In genomic region chr7:49577096-49577495, GRCm38 (mm10) we compare ENCODE assay signal across 27 mouse cellular contexts. TPM values are rescaled to one million over a fixed set of nuclear protein-coding genes. Genes with fewer than 3 reads are reported as not detected.
DNase-seq lines count a peak whose midpoint lies in the region; ATAC-seq and TF ChIP-seq lines count a peak whose summit lies in the region.
"Had no signal": no experiment of that assay in that cellular context is flagged by ENCODE, and none has a peak within 500 bp of the region (broad histone marks: within the 10 kb centered on the region; RNA-seq: fewer than 3 reads in every experiment).

No protein-coding gene starts in this region.

- H3K79me2 ChIP-seq in heart, adult 2 months (replicated peaks; ENCODE audit: control insufficient read depth, insufficient read depth, low read length), result no peaks in the 10 kb centered on the region

- H3K36me3 ChIP-seq in heart, adult 2 months (ENCODE audit: control insufficient read depth, insufficient read depth, low read length), result no peaks in the 10 kb centered on the region
- H3K36me3 ChIP-seq: G1E had no signal

- intact Hi-C loops in heart, adult 2 months (cut with DNase I), result no loop called here

- no peak overlapping the region for H3K27ac ChIP-seq in heart, adult 2 months
- H3K27ac ChIP-seq: embryonic facial prominence, embryonic 10.5 days; embryonic facial prominence, embryonic 12.5 days; forebrain, embryonic 13.5 days; forebrain, embryonic 15.5 days had no signal

- no peak for TF ChIP-seq CTCF in heart, adult 2 months (IDR thresholded peaks at IDR 0.05)

- TF ChIP-seq POLR2A in heart, adult 2 months (IDR thresholded peaks at IDR 0.05; ENCODE audit: insufficient read depth, low read depth, low read length), result no peak

- no peak overlapping the region for H3K9ac ChIP-seq in heart, adult 2 months (ENCODE audit: low read depth, low read length)
- H3K9ac ChIP-seq: embryonic facial prominence, embryonic 12.5 days; forebrain, embryonic 13.5 days; forebrain, embryonic 15.5 days; forebrain, postnatal 0 days had no signal

- 67% methylated on average over 2 of the region's 2 CpGs for WGBS in heart, adult 2 months

- H3K4me1 ChIP-seq in heart, adult 2 months (ENCODE audit: control insufficient read depth, insufficient read depth, low read length), result no peaks in the 10 kb centered on the region
- H3K4me1 ChIP-seq: embryonic facial prominence, embryonic 10.5 days; forebrain, embryonic 13.5 days; forebrain, embryonic 15.5 days had no signal

- no peak for TF ChIP-seq EP300 in heart, adult 2 months (IDR thresholded peaks at IDR 0.05; ENCODE audit: insufficient read depth, low read depth, low read length)

- H3K27me3 ChIP-seq in heart, adult 2 months (ENCODE audit: control insufficient read depth, insufficient read depth, low read length), result no peaks in the 10 kb centered on the region
- H3K27me3 ChIP-seq: CH12.LX; embryonic facial prominence, embryonic 12.5 days; forebrain, embryonic 13.5 days; forebrain, embryonic 15.5 days; Patski had no signal

- DNase-seq in frontal cortex, postnatal 10 days (ENCODE audit: low spot score in 2 of 2), result no peak
- DNase-seq in right cerebral cortex, adult 18-20 months, result peak; percentile 66
- DNase-seq in right cerebral cortex, postnatal 14 days, result no peak
- no peak for DNase-seq in heart, adult 2 months
- DNase-seq: adrenal gland, adult 8-10 months; adrenal gland, postnatal 14 days; adrenal gland, postnatal 36 days; B cell, adult 2 months; cerebellum, adult 11 months; cerebellum, adult 18-20 months; cerebellum, adult 8-10 months; cerebellum, adult 9-11 months; cerebellum, postnatal 14 days; cerebellum, postnatal 36 days; forebrain, postnatal 0 days had no signal

- peak; percentile 62 for ATAC-seq in frontal cortex, adult (ENCODE audit: low TSS enrichment)
- ATAC-seq: activated CD4-positive, CD25-positive, alpha-beta regulatory T cell, adult 4 months; CD4-positive, CD25-positive, alpha-beta regulatory T cell, adult 4 months; forebrain, embryonic 13.5 days; forebrain, embryonic 15.5 days; forebrain, postnatal 0 days; Patski had no signal

- no peak overlapping the region for H3K4me3 ChIP-seq in heart, adult 2 months
- H3K4me3 ChIP-seq: embryonic facial prominence, embryonic 10.5 days; embryonic facial prominence, embryonic 12.5 days; forebrain, embryonic 13.5 days; forebrain, embryonic 15.5 days had no signal

RNA-seq across cellular contexts. Expression of gene Dbx1, which starts 59.6 kb away (rescaled TPM):
- not detected for total RNA-seq in heart, adult 2 months (2021)
- polyA plus RNA-seq in heart, adult 2 months (2012; rRNA removed), result not detected in 2 replicates
- total RNA-seq: adrenal gland, adult 18-20 months; adrenal gland, adult 8-10 months; adrenal gland, postnatal 14 days; adrenal gland, postnatal 36 days; common myeloid progenitor, adult 5-6 weeks had no signal
- polyA plus RNA-seq: activated CD4-positive, CD25-positive, alpha-beta regulatory T cell, adult 4 months; CD4-positive, CD25-positive, alpha-beta regulatory T cell, adult 4 months; G1E; Patski had no signal
